In genomic region chr19:44887679-44888235, GRCm38 (mm10) we compare ENCODE assay signal across 9 mouse cellular contexts. TPM values are rescaled to one million over a fixed set of nuclear protein-coding genes. Genes with fewer than 3 reads are reported as not detected.
DNase-seq lines count a peak whose midpoint lies in the region; ATAC-seq and TF ChIP-seq lines count a peak whose summit lies in the region.
"Had no signal": no experiment of that assay in that cellular context is flagged by ENCODE, and none has a peak within 500 bp of the region (broad histone marks: within the 10 kb centered on the region; RNA-seq: fewer than 3 reads in every experiment).

No protein-coding gene starts in this region.

- no peak for TF ChIP-seq POLR2A in liver, adult 2 months (IDR thresholded peaks at IDR 0.05; ENCODE audit: extremely low read depth, insufficient read depth, low read length)

- peaks cover 7% of the 10 kb centered on the region; the same call in 1 of the 2 replicates for H3K27me3 ChIP-seq in liver, adult 2 months (ENCODE audit: control insufficient read depth, insufficient read depth, low read length)
- H3K27me3 ChIP-seq in liver, embryonic 11.5 days (replicated peaks; ENCODE audit: control insufficient read depth, insufficient read depth, low read length) = peaks cover 50% of the 10 kb centered on the region

- H3K9ac ChIP-seq in liver, adult 2 months (ENCODE audit: low read depth, low read length) = no peak overlapping the region
- no peak overlapping the region for H3K9ac ChIP-seq in liver, embryonic 11.5 days (ENCODE audit: low read depth, low read length)
- H3K9ac ChIP-seq: neural tube, embryonic 13.5 days had no signal

- no peak overlapping the region for H3K4me3 ChIP-seq in liver, adult 2 months (ENCODE audit: insufficient read depth, low read depth, low read length)
- H3K4me3 ChIP-seq in liver, embryonic 11.5 days (ENCODE audit: low read depth, low read length) = no peak overlapping the region
- H3K4me3 ChIP-seq: neural tube, embryonic 13.5 days had no signal

- ATAC-seq in liver, embryonic 11.5 days (replicated peaks; ENCODE audit: low FRiP score) = no peak
- ATAC-seq in monocyte, adult 5-6 weeks (replicated peaks; ENCODE audit: insufficient number of reproducible peaks, low FRiP score, low TSS enrichment, poor library complexity, severe bottlenecking) = peak; percentile 47; the same call in 1 of the 2 replicates

- WGBS in liver, adult 2 months = 23% methylated on average over 7 of the region's 7 CpGs
- WGBS in liver, embryonic 11.5 days = 23% methylated on average over 7 of the region's 7 CpGs

- no peaks in the 10 kb centered on the region for H3K79me2 ChIP-seq in liver, adult 2 months (ENCODE audit: control insufficient read depth, insufficient read depth, low read length)

- H3K4me1 ChIP-seq in liver, adult 2 months (ENCODE audit: control insufficient read depth, insufficient read depth, low read length) = no peaks in the 10 kb centered on the region
- peaks cover under 1% of the 10 kb centered on the region; the same call in 1 of the 2 replicates for H3K4me1 ChIP-seq in liver, embryonic 11.5 days (replicated peaks; ENCODE audit: control insufficient read depth, insufficient read depth, low read length)

- no peak overlapping the region for H3K4me2 ChIP-seq in liver, embryonic 11.5 days
- H3K4me2 ChIP-seq: neural tube, embryonic 13.5 days had no signal

- H3K27ac ChIP-seq in liver, adult 2 months (replicated peaks; ENCODE audit: insufficient read depth, low read depth, low read length) = no peak overlapping the region
- H3K27ac ChIP-seq in liver, embryonic 11.5 days (ENCODE audit: low read depth, low read length) = no peak overlapping the region
- H3K27ac ChIP-seq: neural tube, embryonic 13.5 days had no signal

- TF ChIP-seq CTCF in liver, adult 2 months (IDR thresholded peaks at IDR 0.05; ENCODE audit: low read depth, low read length) = peak; percentile 92

- no peak for DNase-seq in liver, adult 2 months (ENCODE audit: extremely low read depth, low read depth, low spot score)
- DNase-seq in liver, embryonic 11.5 days (ENCODE audit: low spot score) = no peak
- peak; percentile 56 for DNase-seq in Muller cell, postnatal 12 days (ENCODE audit: inconsistent ontology term)
- peak; percentile 15 for DNase-seq in cerebellum, adult 9-11 months
- peak; percentile 55 to 58 for DNase-seq in gastrocnemius, postnatal 4 days (ENCODE audit: low spot score in 2 of 2)
- peak; percentile 21 for DNase-seq in left cerebral cortex, adult 11 months (ENCODE audit: low spot score)
- DNase-seq in thymus, postnatal 36 days = peak; percentile 42 to 55

- no peaks in the 10 kb centered on the region for H3K9me3 ChIP-seq in liver, embryonic 11.5 days (ENCODE audit: control insufficient read depth, low read length)
- H3K9me3 ChIP-seq: neural tube, embryonic 13.5 days had no signal

- H3K36me3 ChIP-seq in liver, adult 2 months (ENCODE audit: control insufficient read depth, insufficient read depth, low read length) = no peaks in the 10 kb centered on the region
- no peaks in the 10 kb centered on the region for H3K36me3 ChIP-seq in liver, embryonic 11.5 days (ENCODE audit: control insufficient read depth, insufficient read depth, low read length)
- H3K36me3 ChIP-seq: neural tube, embryonic 13.5 days had no signal

RNA-seq across cellular contexts. Expression of gene Slf2, which starts 43.2 kb away (rescaled TPM):
- 15.1 and 19.3 TPM in 2 replicates for total RNA-seq in liver, adult 2 months (2014; rRNA removed)
- polyA plus RNA-seq in liver, adult 2 months (2012; rRNA removed) = 4.9 and 7.9 TPM in 2 replicates
- 49.8 and 50.1 TPM in 2 replicates for polyA plus RNA-seq in liver, embryonic 11.5 days (2014; fragmentation: Nextera tagmentation; extraction: Ambion mirVana)
- total RNA-seq in gastrocnemius, postnatal 4 days (2021) = 10 to 100 TPM; 46.8 to 52.4 TPM
- total RNA-seq in monocyte, adult 5-6 weeks (2017) = 49.9 to 61.5 TPM (median 58.2 TPM) in 3 replicates

Comparison
In these comparisons a context has a peak if more than half of its experiments do, and no peak if none do; other contexts are left out.
1. DNase-seq: peak in Muller cell, postnatal 12 days (single experiment), cerebellum, adult 9-11 months (single experiment), gastrocnemius, postnatal 4 days (2 of 2), left cerebral cortex, adult 11 months (single experiment) and thymus, postnatal 36 days (2 of 2); none in liver, adult 2 months (single experiment) and liver, embryonic 11.5 days (single experiment).